Mouse (Mus musculus): ENCODE data around the gene Sf3a1.

Gene Sf3a1

GRCm38 (mm10) chr11:4206563-4206962 lies 46.4 kb downstream of the Sf3a1 start:
- H3K27me3 ChIP-seq (ENCODE audit: control insufficient read depth, insufficient read depth, low read length, poor library complexity, severe bottlenecking) = no peaks in the 10 kb centered on the region
- peaks cover 4% of the 10 kb centered on the region; the same call in 1 of the 2 replicates for H3K36me3 ChIP-seq (ENCODE audit: control insufficient read depth, insufficient read depth, low read length, poor library complexity, severe bottlenecking)
- no peak for DNase-seq (ENCODE audit: low read depth, low spot score)

- no peak for DNase-seq (ENCODE audit: low read depth, low spot score)
- no peaks in the 10 kb centered on the region for H3K27me3 ChIP-seq (ENCODE audit: control insufficient read depth, insufficient read depth, low read length, poor library complexity, severe bottlenecking)
- peaks cover 6% of the 10 kb centered on the region; the same call in 1 of the 2 replicates for H3K36me3 ChIP-seq (ENCODE audit: control insufficient read depth, insufficient read depth, low read length, poor library complexity, severe bottlenecking)
Observed at GRCm38 (mm10) chr11:4207655-4208054, 47.5 kb downstream of the Sf3a1 start.

DNA sequence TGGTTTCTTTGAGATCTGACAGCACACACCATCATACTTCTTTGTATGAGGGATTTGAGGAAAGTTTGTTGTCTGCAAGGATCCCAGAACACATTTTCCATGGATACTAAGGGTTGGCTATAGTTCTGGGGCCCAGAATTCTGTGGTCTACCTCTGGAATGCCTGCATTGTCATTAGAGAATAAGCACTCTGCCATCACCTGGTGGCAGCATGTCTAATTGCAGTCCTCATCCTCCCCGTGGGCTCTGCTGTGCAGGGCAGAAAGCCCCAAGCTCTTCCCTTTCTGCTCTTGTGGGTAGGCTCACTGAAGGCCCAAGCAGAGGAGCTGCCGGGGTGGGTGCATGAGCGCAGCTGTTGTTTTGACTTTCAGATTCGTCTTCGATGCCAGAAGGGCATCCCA lies 49.4 kb downstream of the Sf3a1 start:
- DNase-seq (ENCODE audit: low read depth, low spot score) = peak; percentile 58
- H3K36me3 ChIP-seq (ENCODE audit: control insufficient read depth, insufficient read depth, low read length, poor library complexity, severe bottlenecking) = peaks cover 6% of the 10 kb centered on the region
- no peaks in the 10 kb centered on the region for H3K27me3 ChIP-seq (ENCODE audit: control insufficient read depth, insufficient read depth, low read length, poor library complexity, severe bottlenecking)

DNA sequence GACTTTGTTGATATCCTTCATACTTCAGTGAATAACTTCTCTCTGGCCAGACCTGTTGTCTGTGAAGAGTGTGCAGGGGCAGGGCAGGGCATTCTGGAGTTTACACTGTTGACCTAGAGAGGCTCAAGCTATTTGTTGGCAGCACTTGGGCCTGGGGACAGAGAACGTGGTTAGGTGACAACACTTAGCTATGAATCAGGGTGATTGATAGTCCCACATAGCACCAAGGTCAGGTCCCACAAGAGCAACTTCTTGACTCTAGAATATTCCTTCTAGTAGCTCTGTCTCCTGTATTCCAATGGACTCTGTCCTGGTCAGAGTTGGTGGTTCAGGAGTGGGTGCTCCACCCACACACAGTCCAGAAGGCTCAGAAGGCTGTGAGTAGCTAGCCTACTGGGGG lies 50.6 kb downstream of the Sf3a1 start:
- DNase-seq (ENCODE audit: low read depth, low spot score) = no peak
- Histone ChIP-seq H3K27me3 (ENCODE audit: control insufficient read depth, insufficient read depth, low read length, poor library complexity, severe bottlenecking) (no peaks in the 10 kb centered on the region), H3K36me3 (ENCODE audit: control insufficient read depth, insufficient read depth, low read length, poor library complexity, severe bottlenecking) (peaks cover 8% of the 10 kb centered on the region)

DNA sequence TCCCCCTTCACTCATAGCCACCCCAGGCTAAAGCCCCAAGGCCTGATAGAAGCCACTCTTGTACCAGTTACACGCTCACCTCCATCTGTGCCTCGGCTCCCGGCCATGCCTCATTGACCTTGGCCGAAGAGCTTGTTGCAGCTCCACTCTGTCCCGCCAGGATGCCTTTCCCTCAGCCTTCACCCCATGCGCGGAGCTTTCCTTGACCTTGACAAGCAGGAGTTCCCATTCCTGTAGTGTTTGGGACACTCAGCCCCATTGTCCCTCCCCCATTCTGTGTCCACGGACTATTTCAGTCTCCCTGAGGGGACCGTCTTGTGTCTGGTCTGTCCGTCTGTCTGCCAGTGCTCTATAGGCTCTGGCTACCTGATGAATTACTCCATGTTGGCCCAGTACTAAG lies 53.0 kb downstream of the Sf3a1 start:
- Histone ChIP-seq H3K27me3 (ENCODE audit: control insufficient read depth, insufficient read depth, low read length, poor library complexity, severe bottlenecking) (no peaks in the 10 kb centered on the region), H3K36me3 (ENCODE audit: control insufficient read depth, insufficient read depth, low read length, poor library complexity, severe bottlenecking) (peaks cover 7% of the 10 kb centered on the region)
- no peak for DNase-seq (ENCODE audit: low read depth, low spot score)

GRCm38 (mm10) chr11:4214572-4214971 lies 54.4 kb downstream of the Sf3a1 start:
- DNase-seq (ENCODE audit: low read depth, low spot score) = no peak
- H3K27me3 ChIP-seq (ENCODE audit: control insufficient read depth, insufficient read depth, low read length, poor library complexity, severe bottlenecking) = no peaks in the 10 kb centered on the region
- H3K36me3 ChIP-seq (ENCODE audit: control insufficient read depth, insufficient read depth, low read length, poor library complexity, severe bottlenecking) = peaks cover 4% of the 10 kb centered on the region

DNA sequence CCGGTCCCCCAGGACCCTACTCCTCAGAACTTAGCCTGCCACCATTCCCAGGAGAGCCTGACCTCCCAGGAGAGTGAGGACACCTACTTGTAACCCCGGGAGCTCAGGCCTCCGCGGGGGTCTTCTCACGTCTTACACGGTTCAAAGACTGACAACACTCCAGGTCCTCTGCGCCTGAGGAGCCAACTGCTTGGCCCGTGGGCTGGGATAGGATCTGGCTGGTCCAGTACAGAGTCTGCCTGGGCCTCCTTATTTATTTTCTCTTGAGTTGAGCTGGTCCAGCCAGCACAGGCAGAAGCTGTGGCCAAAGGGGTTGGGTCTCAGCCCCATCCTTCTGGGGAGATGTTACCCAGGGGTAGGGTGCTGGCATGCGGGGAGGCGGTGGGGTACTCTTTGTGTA lies 54.9 kb downstream of the Sf3a1 start:
- peaks cover 4% of the 10 kb centered on the region for H3K36me3 ChIP-seq (ENCODE audit: control insufficient read depth, insufficient read depth, low read length, poor library complexity, severe bottlenecking)
- DNase-seq (ENCODE audit: low read depth, low spot score) = no peak
- H3K27me3 ChIP-seq (ENCODE audit: control insufficient read depth, insufficient read depth, low read length, poor library complexity, severe bottlenecking) = no peaks in the 10 kb centered on the region

GRCm38 (mm10) chr11:4216248-4217000 lies 56.3 kb downstream of the Sf3a1 start:
- H3K27me3 ChIP-seq (ENCODE audit: control insufficient read depth, insufficient read depth, low read length, poor library complexity, severe bottlenecking) = no peaks in the 10 kb centered on the region
- H3K36me3 ChIP-seq (ENCODE audit: control insufficient read depth, insufficient read depth, low read length, poor library complexity, severe bottlenecking) = peaks cover 4% of the 10 kb centered on the region
- DNase-seq (ENCODE audit: low read depth, low spot score) = no peak

- peak; percentile 90 for DNase-seq (ENCODE audit: low read depth, low spot score)
Observed at GRCm38 (mm10) chr11:4217914-4218629, 57.9 kb downstream of the Sf3a1 start, which contains the start of gene Castor1. TSS of gene Castor1 (plus strand) at chr11:4218225.

GRCm38 (mm10) chr11:4218637-4219036 lies 58.5 kb downstream of the Sf3a1 start:
- no peak for DNase-seq (ENCODE audit: low read depth, low spot score)
- H3K36me3 ChIP-seq (ENCODE audit: control insufficient read depth, insufficient read depth, low read length, poor library complexity, severe bottlenecking) = peaks cover 2% of the 10 kb centered on the region; the same call in 1 of the 2 replicates
- no peaks in the 10 kb centered on the region for H3K27me3 ChIP-seq (ENCODE audit: control insufficient read depth, insufficient read depth, low read length, poor library complexity, severe bottlenecking)

More at GRCm38 (mm10) chr11:4217914-4218629, 57.9 kb downstream of the Sf3a1 start, which contains the start of gene Castor1:
- H3K36me3 ChIP-seq (ENCODE audit: control insufficient read depth, insufficient read depth, low read length, poor library complexity, severe bottlenecking) = peaks cover 2% of the 10 kb centered on the region; the same call in 1 of the 2 replicates
- H3K27me3 ChIP-seq (ENCODE audit: control insufficient read depth, insufficient read depth, low read length, poor library complexity, severe bottlenecking) = no peaks in the 10 kb centered on the region

- Histone ChIP-seq H3K27me3 (ENCODE audit: control insufficient read depth, insufficient read depth, low read length, poor library complexity, severe bottlenecking) (no peaks in the 10 kb centered on the region), H3K36me3 (ENCODE audit: control insufficient read depth, insufficient read depth, low read length, poor library complexity, severe bottlenecking) (peaks cover 2% of the 10 kb centered on the region; the same call in 1 of the 2 replicates)
- peak; percentile 72 for DNase-seq (ENCODE audit: low read depth, low spot score)
Observed at GRCm38 (mm10) chr11:4219317-4219751, 59.2 kb downstream of the Sf3a1 start.

DNA sequence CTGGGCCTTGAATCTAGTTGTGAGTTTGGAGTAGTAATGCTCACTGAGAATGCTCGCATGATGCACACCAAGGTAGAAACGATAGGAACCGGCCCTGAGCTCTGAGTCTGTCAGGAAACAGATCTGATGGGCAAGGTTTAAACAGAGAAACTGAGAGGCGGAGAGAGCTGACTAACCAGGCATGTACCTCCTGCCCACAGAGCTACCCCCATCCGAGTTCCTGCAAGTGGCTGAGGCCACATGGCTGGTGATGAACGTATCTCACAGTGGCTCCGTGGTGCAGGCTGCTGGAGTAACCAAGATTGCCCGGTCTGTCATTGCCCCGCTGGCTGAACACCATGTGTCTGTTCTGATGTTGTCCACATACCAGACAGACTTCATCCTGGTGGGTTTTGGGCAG lies 59.8 kb downstream of the Sf3a1 start:
- no peak for DNase-seq (ENCODE audit: low read depth, low spot score)
- Histone ChIP-seq H3K27me3 (ENCODE audit: control insufficient read depth, insufficient read depth, low read length, poor library complexity, severe bottlenecking) (no peaks in the 10 kb centered on the region), H3K36me3 (ENCODE audit: control insufficient read depth, insufficient read depth, low read length, poor library complexity, severe bottlenecking) (no peaks in the 10 kb centered on the region)

GRCm38 (mm10) chr11:4220443-4221400 lies 60.6 kb downstream of the Sf3a1 start:
- H3K27me3 ChIP-seq (ENCODE audit: control insufficient read depth, insufficient read depth, low read length, poor library complexity, severe bottlenecking) = no peaks in the 10 kb centered on the region
- no peaks in the 10 kb centered on the region for H3K36me3 ChIP-seq (ENCODE audit: control insufficient read depth, insufficient read depth, low read length, poor library complexity, severe bottlenecking)
- DNase-seq (ENCODE audit: low read depth, low spot score) = peak; percentile 89

Data from splenic B cell, adult 2 months (primary cell).